Mouse (Mus musculus): ENCODE data around the gene Hikeshi. TPM values are rescaled to one million over a fixed set of nuclear protein-coding genes. Genes with fewer than 3 reads are reported as not detected.

Gene Hikeshi
- polyA plus RNA-seq, 1 experiment: 57.5 TPM

- no peaks in the 10 kb centered on the region for H3K4me1 ChIP-seq (replicated peaks; ENCODE audit: control insufficient read depth, insufficient read depth, low read length)
- 88% methylated on average over 5 of the region's 5 CpGs for WGBS
- H3K36me3 ChIP-seq (ENCODE audit: control insufficient read depth, insufficient read depth, low read length): peaks cover 40% of the 10 kb centered on the region
- H3K4me3 ChIP-seq (ENCODE audit: control insufficient read depth, insufficient read depth, low read length): no peak overlapping the region
- no peaks in the 10 kb centered on the region for H3K27me3 ChIP-seq (ENCODE audit: control insufficient read depth, insufficient read depth, low read length)
- no peak for TF ChIP-seq POLR2A (IDR thresholded peaks at IDR 0.05; ENCODE audit: control insufficient read depth, extremely low read depth, insufficient read depth, low read length, poor library complexity)
- no peak for TF ChIP-seq CTCF (IDR thresholded peaks at IDR 0.05; ENCODE audit: borderline replicate concordance, control insufficient read depth, extremely low read depth, insufficient read depth, low read length, poor library complexity)
- DNase-seq: no peak
- no peak overlapping the region for H3K27ac ChIP-seq (ENCODE audit: control insufficient read depth, insufficient read depth, low read length)
Observed at GRCm38 (mm10) chr7:89954261-89954660, 13.3 kb upstream of the Hikeshi start.

- 81% methylated on average over 4 of the region's 4 CpGs for WGBS
- no peaks in the 10 kb centered on the region for H3K4me1 ChIP-seq (replicated peaks; ENCODE audit: control insufficient read depth, insufficient read depth, low read length)
- no peak overlapping the region for H3K27ac ChIP-seq (ENCODE audit: control insufficient read depth, insufficient read depth, low read length)
- peaks cover 6% of the 10 kb centered on the region for H3K36me3 ChIP-seq (ENCODE audit: control insufficient read depth, insufficient read depth, low read length)
- DNase-seq: no peak
- H3K27me3 ChIP-seq (ENCODE audit: control insufficient read depth, insufficient read depth, low read length): no peaks in the 10 kb centered on the region
- H3K4me3 ChIP-seq (ENCODE audit: control insufficient read depth, insufficient read depth, low read length): no peak overlapping the region
- TF ChIP-seq POLR2A (IDR thresholded peaks at IDR 0.05; ENCODE audit: control insufficient read depth, extremely low read depth, insufficient read depth, low read length, poor library complexity) (no peak), CTCF (IDR thresholded peaks at IDR 0.05; ENCODE audit: borderline replicate concordance, control insufficient read depth, extremely low read depth, insufficient read depth, low read length, poor library complexity) (no peak)
Observed at GRCm38 (mm10) chr7:89949403-89949802, 8.4 kb upstream of the Hikeshi start.

DNA sequence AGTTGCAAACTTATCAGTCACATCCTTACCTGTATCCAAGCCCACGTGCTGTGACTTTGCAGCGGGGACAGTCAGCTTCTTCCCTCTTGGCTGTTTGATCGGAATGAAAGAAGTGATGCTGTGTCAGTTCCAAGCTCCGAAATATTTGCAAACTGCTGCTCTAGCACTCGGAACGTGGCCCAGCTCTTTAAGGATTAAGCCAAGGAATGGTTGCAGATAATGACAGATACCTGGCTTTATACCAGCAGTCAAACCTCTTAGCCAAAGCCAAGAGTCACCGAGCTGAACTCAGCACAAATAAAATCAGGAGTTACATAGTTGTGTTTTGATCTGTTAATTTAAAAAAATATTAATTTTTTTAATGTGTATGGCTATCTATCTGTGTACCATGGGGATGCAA lies 7.0 kb upstream of the Hikeshi start:
- H3K27ac ChIP-seq (ENCODE audit: control insufficient read depth, insufficient read depth, low read length): no peak overlapping the region
- H3K36me3 ChIP-seq (ENCODE audit: control insufficient read depth, insufficient read depth, low read length): no peaks in the 10 kb centered on the region
- no peak for DNase-seq
- no peak for TF ChIP-seq POLR2A (IDR thresholded peaks at IDR 0.05; ENCODE audit: control insufficient read depth, extremely low read depth, insufficient read depth, low read length, poor library complexity)
- no peaks in the 10 kb centered on the region for H3K4me1 ChIP-seq (replicated peaks; ENCODE audit: control insufficient read depth, insufficient read depth, low read length)
- H3K27me3 ChIP-seq (ENCODE audit: control insufficient read depth, insufficient read depth, low read length): no peaks in the 10 kb centered on the region
- WGBS: 91% methylated on average over 7 of the region's 7 CpGs
- H3K4me3 ChIP-seq (ENCODE audit: control insufficient read depth, insufficient read depth, low read length): no peak overlapping the region

DNA sequence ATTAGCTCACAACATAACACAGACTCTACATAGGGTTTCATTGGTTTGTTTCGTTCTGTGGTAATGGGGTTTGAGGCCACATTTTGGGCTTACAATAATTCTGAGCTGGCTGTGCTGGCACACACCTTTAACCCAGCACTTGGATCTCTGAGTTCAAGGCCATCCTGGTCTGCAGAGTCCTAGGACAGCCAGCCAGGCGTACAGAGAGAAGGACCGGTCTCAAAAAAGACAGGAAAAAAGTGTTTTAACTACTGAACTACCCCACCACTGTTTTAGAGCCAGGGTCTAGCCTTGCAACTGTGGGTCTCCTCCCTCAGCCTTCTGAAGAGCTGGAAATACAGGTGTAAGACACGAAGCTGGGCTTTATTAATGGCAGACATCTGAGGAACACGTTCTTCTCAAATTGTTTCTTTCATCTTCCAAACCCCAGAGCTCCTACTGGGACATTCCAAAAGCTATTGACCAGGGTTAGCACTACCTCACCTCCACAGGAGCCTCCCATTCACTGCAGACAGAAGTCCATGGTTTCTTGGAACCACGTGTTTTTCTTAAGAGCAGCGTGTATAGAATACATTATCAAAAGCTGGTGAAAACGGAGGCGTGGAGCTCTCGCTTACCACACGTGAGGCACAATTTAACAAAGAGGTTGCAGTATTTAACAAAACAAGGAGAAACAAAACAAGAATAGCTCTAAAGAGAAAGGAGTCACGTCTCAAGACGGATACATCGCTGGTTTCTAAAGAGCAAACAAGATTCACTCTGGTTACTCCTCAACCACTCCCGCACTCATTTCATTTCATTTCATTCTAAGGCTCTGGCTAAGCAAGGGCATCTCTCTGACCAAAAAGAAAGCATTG lies 1.3 kb downstream of the Hikeshi start:
- DNase-seq: no peak
- Histone ChIP-seq H3K27ac (ENCODE audit: control insufficient read depth, insufficient read depth, low read length) (no peak overlapping the region), H3K36me3 (ENCODE audit: control insufficient read depth, insufficient read depth, low read length) (no peaks in the 10 kb centered on the region), H3K27me3 (ENCODE audit: control insufficient read depth, insufficient read depth, low read length) (no peaks in the 10 kb centered on the region), H3K4me1 (replicated peaks; ENCODE audit: control insufficient read depth, insufficient read depth, low read length) (peaks cover 4% of the 10 kb centered on the region; the same call in 1 of the 2 replicates), H3K4me3 (ENCODE audit: control insufficient read depth, insufficient read depth, low read length) (no peak overlapping the region)
- TF ChIP-seq POLR2A (IDR thresholded peaks at IDR 0.05; ENCODE audit: control insufficient read depth, extremely low read depth, insufficient read depth, low read length, poor library complexity) (no peak), CTCF (IDR thresholded peaks at IDR 0.05; ENCODE audit: borderline replicate concordance, control insufficient read depth, extremely low read depth, insufficient read depth, low read length, poor library complexity) (no peak)
- whole genome bisulfite sequencing: 62% methylated on average over 15 of the region's 15 CpGs

DNA sequence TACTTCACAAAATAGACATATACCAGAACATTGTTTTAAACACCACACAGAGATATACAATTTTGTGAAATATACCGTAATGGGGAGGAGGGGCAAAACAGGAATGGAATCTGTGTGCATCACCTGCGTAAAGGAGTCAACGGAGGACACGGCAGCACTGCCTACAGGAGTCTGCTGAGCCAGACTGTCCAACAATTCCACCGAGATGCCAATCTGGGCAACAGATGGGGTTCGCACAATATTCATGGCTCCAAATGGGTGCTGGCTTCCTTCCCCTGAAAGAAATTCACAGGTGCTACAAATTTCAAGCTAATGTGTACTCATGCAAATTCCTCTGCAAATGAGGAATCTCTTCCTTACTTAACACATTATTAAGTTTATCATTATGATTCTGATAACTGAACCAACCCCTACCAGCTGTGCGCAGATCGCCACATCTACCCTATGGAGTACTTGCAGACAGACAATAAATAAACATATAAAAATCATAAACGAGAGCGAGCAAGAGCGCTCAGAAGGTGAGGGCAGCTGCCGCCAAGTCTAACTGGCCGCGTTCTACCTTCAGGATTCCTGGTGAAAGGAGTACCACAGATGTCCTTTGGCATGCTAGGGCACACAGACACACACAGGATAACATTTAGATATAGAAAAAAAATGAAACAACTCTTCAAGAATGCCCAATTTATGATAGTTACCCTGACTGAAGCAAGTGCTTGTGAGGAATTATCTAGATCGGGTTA lies 17.4 kb downstream of the Hikeshi start:
- H3K4me3 ChIP-seq (ENCODE audit: control insufficient read depth, insufficient read depth, low read length): no peak overlapping the region
- H3K27me3 ChIP-seq (ENCODE audit: control insufficient read depth, insufficient read depth, low read length): no peaks in the 10 kb centered on the region
- over 99% methylated on average over 15 of the region's 15 CpGs for WGBS
- TF ChIP-seq POLR2A (IDR thresholded peaks at IDR 0.05; ENCODE audit: control insufficient read depth, extremely low read depth, insufficient read depth, low read length, poor library complexity): no peak
- TF ChIP-seq CTCF (IDR thresholded peaks at IDR 0.05; ENCODE audit: borderline replicate concordance, control insufficient read depth, extremely low read depth, insufficient read depth, low read length, poor library complexity): no peak
- DNase-seq: no peak
- no peak overlapping the region for H3K27ac ChIP-seq (ENCODE audit: control insufficient read depth, insufficient read depth, low read length)
- H3K4me1 ChIP-seq (replicated peaks; ENCODE audit: control insufficient read depth, insufficient read depth, low read length): no peaks in the 10 kb centered on the region
- peaks cover 3% of the 10 kb centered on the region; the same call in 1 of the 2 replicates for H3K36me3 ChIP-seq (ENCODE audit: control insufficient read depth, insufficient read depth, low read length)

DNA sequence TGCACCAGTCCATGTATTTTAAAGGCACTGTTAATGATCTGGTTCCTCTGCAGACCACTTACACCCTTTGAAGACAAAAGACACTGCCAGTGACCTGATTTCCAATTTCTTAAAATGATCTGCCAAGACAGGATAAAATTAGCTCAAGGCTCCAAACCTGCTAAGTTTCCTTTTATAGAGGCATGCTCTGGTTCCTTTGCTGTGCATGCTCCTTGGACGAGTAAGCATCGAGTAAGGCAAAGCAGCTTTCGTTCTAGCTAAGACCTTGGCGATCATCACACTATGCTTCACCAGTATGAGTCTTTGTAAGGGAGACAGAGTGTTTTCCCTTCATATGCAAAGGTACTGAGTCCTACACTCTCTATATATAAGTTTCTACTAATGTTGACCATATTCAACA lies 23.2 kb downstream of the Hikeshi start:
- no peak for DNase-seq
- H3K4me1 ChIP-seq (replicated peaks; ENCODE audit: control insufficient read depth, insufficient read depth, low read length): no peaks in the 10 kb centered on the region
- peaks cover 4% of the 10 kb centered on the region; the same call in 1 of the 2 replicates for H3K36me3 ChIP-seq (ENCODE audit: control insufficient read depth, insufficient read depth, low read length)
- 93% methylated on average over 4 of the region's 4 CpGs for whole genome bisulfite sequencing
- H3K4me3 ChIP-seq (ENCODE audit: control insufficient read depth, insufficient read depth, low read length): no peak overlapping the region
- no peak for TF ChIP-seq POLR2A (IDR thresholded peaks at IDR 0.05; ENCODE audit: control insufficient read depth, extremely low read depth, insufficient read depth, low read length, poor library complexity)
- no peak for TF ChIP-seq CTCF (IDR thresholded peaks at IDR 0.05; ENCODE audit: borderline replicate concordance, control insufficient read depth, extremely low read depth, insufficient read depth, low read length, poor library complexity)
- no peak overlapping the region for H3K27ac ChIP-seq (ENCODE audit: control insufficient read depth, insufficient read depth, low read length)
- no peaks in the 10 kb centered on the region for H3K27me3 ChIP-seq (ENCODE audit: control insufficient read depth, insufficient read depth, low read length)
